Mouse (Mus musculus): ENCODE results near the gene Erbin. TPM values are rescaled to one million over a fixed set of nuclear protein-coding genes. Genes with fewer than 3 reads are reported as not detected.
A peak's percentile ranks its signal among the peaks of the same experiment; 100 is the strongest.

Erbin gene
- polyA plus RNA-seq, 2 experiments: 39.7 to 40.2 TPM

- no peaks in the 10 kb centered on the region for H3K9me3 ChIP-seq (ENCODE audit: control insufficient read depth, low read length)
- H3K4me3 ChIP-seq (replicated peaks; ENCODE audit: low read length): no peak overlapping the region
- no peak overlapping the region for H3K9ac ChIP-seq (ENCODE audit: low read depth, low read length, severe bottlenecking)
- H3K27ac ChIP-seq (replicated peaks; ENCODE audit: low read depth, low read length): no peak overlapping the region
- H3K36me3 ChIP-seq (ENCODE audit: control insufficient read depth, insufficient read depth, low read length): peaks cover 71% of the 10 kb centered on the region
- H3K4me2 ChIP-seq (replicated peaks; ENCODE audit: low read depth, low read length, severe bottlenecking): no peak overlapping the region
- no peaks in the 10 kb centered on the region for H3K27me3 ChIP-seq (ENCODE audit: control insufficient read depth, insufficient read depth, low read length)
- WGBS: 91% methylated on average over 5 of the region's 5 CpGs
- ATAC-seq (ENCODE audit: low FRiP score, low read depth) (no peak), DNase-seq (ENCODE audit: low spot score) (no peak)
- H3K4me1 ChIP-seq (ENCODE audit: control insufficient read depth, insufficient read depth, low read length): no peaks in the 10 kb centered on the region
- no peak for TF ChIP-seq POLR2A (IDR thresholded peaks at IDR 0.05; ENCODE audit: borderline replicate concordance, extremely low read depth, insufficient read depth, insufficient read length)
Observed at GRCm38 (mm10) chr13:103841287-103842201, 78.8 kb downstream of the Erbin start.

GRCm38 (mm10) chr13:103838619-103839018 is 81.7 kb downstream of the Erbin start:
- H3K9me3 ChIP-seq (ENCODE audit: control insufficient read depth, low read length): no peaks in the 10 kb centered on the region
- no peak overlapping the region for H3K9ac ChIP-seq (ENCODE audit: low read depth, low read length, severe bottlenecking)
- no peak overlapping the region for H3K4me3 ChIP-seq (replicated peaks; ENCODE audit: low read length)
- peaks cover 67% of the 10 kb centered on the region for H3K36me3 ChIP-seq (ENCODE audit: control insufficient read depth, insufficient read depth, low read length)
- H3K27me3 ChIP-seq (ENCODE audit: control insufficient read depth, insufficient read depth, low read length): no peaks in the 10 kb centered on the region
- H3K27ac ChIP-seq (replicated peaks; ENCODE audit: low read depth, low read length): no peak overlapping the region
- ATAC-seq (ENCODE audit: low FRiP score, low read depth) (no peak), DNase-seq (ENCODE audit: low spot score) (peak; percentile 9)
- no peaks in the 10 kb centered on the region for H3K4me1 ChIP-seq (ENCODE audit: control insufficient read depth, insufficient read depth, low read length)
- TF ChIP-seq POLR2A (IDR thresholded peaks at IDR 0.05; ENCODE audit: borderline replicate concordance, extremely low read depth, insufficient read depth, insufficient read length): no peak
- no peak overlapping the region for H3K4me2 ChIP-seq (replicated peaks; ENCODE audit: low read depth, low read length, severe bottlenecking)
- WGBS: 92% methylated on average over 2 of the region's 2 CpGs

GRCm38 (mm10) chr13:103829623-103830135 is 90.6 kb downstream of the Erbin start:
- WGBS: 32% methylated on average over 2 of the region's 2 CpGs
- H3K27ac ChIP-seq (replicated peaks; ENCODE audit: low read depth, low read length): no peak overlapping the region
- H3K9me3 ChIP-seq (ENCODE audit: control insufficient read depth, low read length): no peaks in the 10 kb centered on the region
- ATAC-seq (ENCODE audit: low FRiP score, low read depth) (peak; percentile 68), DNase-seq (ENCODE audit: low spot score) (peak; percentile 51)
- H3K4me1 ChIP-seq (ENCODE audit: control insufficient read depth, insufficient read depth, low read length): peaks cover 3% of the 10 kb centered on the region; the same call in 1 of the 2 replicates
- TF ChIP-seq POLR2A (IDR thresholded peaks at IDR 0.05; ENCODE audit: borderline replicate concordance, extremely low read depth, insufficient read depth, insufficient read length): no peak
- H3K27me3 ChIP-seq (ENCODE audit: control insufficient read depth, insufficient read depth, low read length): no peaks in the 10 kb centered on the region
- no peak overlapping the region for H3K9ac ChIP-seq (ENCODE audit: low read depth, low read length, severe bottlenecking)
- H3K4me2 ChIP-seq (replicated peaks; ENCODE audit: low read depth, low read length, severe bottlenecking): no peak overlapping the region
- no peak overlapping the region for H3K4me3 ChIP-seq (replicated peaks; ENCODE audit: low read length)
- H3K36me3 ChIP-seq (ENCODE audit: control insufficient read depth, insufficient read depth, low read length): peaks cover 43% of the 10 kb centered on the region

GRCm38 (mm10) chr13:103822270-103822669 is 98.0 kb downstream of the Erbin start:
- no peak overlapping the region for H3K9ac ChIP-seq (ENCODE audit: low read depth, low read length, severe bottlenecking)
- no peak overlapping the region for H3K4me2 ChIP-seq (replicated peaks; ENCODE audit: low read depth, low read length, severe bottlenecking)
- H3K27me3 ChIP-seq (ENCODE audit: control insufficient read depth, insufficient read depth, low read length): no peaks in the 10 kb centered on the region
- ATAC-seq (ENCODE audit: low FRiP score, low read depth) (no peak), DNase-seq (ENCODE audit: low spot score) (no peak)
- no peaks in the 10 kb centered on the region for H3K4me1 ChIP-seq (ENCODE audit: control insufficient read depth, insufficient read depth, low read length)
- no peak overlapping the region for H3K4me3 ChIP-seq (replicated peaks; ENCODE audit: low read length)
- H3K36me3 ChIP-seq (ENCODE audit: control insufficient read depth, insufficient read depth, low read length): peaks cover 49% of the 10 kb centered on the region
- H3K27ac ChIP-seq (replicated peaks; ENCODE audit: low read depth, low read length): no peak overlapping the region
- no peaks in the 10 kb centered on the region for H3K9me3 ChIP-seq (ENCODE audit: control insufficient read depth, low read length)
- WGBS: 96% methylated on average over 1 of the region's 1 CpGs
- no peak for TF ChIP-seq POLR2A (IDR thresholded peaks at IDR 0.05; ENCODE audit: borderline replicate concordance, extremely low read depth, insufficient read depth, insufficient read length)

- no peak for DNase-seq (ENCODE audit: low spot score)
- Histone ChIP-seq H3K27ac (replicated peaks; ENCODE audit: low read depth, low read length) (no peak overlapping the region), H3K9ac (ENCODE audit: low read depth, low read length, severe bottlenecking) (no peak overlapping the region), H3K4me1 (ENCODE audit: control insufficient read depth, insufficient read depth, low read length) (no peaks in the 10 kb centered on the region), H3K9me3 (ENCODE audit: control insufficient read depth, low read length) (no peaks in the 10 kb centered on the region), H3K4me2 (replicated peaks; ENCODE audit: low read depth, low read length, severe bottlenecking) (no peak overlapping the region), H3K36me3 (ENCODE audit: control insufficient read depth, insufficient read depth, low read length) (peaks cover 47% of the 10 kb centered on the region), H3K27me3 (ENCODE audit: control insufficient read depth, insufficient read depth, low read length) (no peaks in the 10 kb centered on the region), H3K4me3 (replicated peaks; ENCODE audit: low read length) (no peak overlapping the region)
- ATAC-seq (ENCODE audit: low FRiP score, low read depth): no peak
- WGBS: 84% methylated on average over 5 of the region's 5 CpGs
- TF ChIP-seq POLR2A (IDR thresholded peaks at IDR 0.05; ENCODE audit: borderline replicate concordance, extremely low read depth, insufficient read depth, insufficient read length): no peak
Observed at GRCm38 (mm10) chr13:103819377-103819776, 100.9 kb downstream of the Erbin start.
